Mouse (Mus musculus): ENCODE measurements around the gene Fxyd6. TPM values are rescaled to one million over a fixed set of nuclear protein-coding genes. Genes with fewer than 3 reads are reported as not detected.

Gene Fxyd6
- total RNA-seq, 2 experiments from 2014 or later: 1.5 TPM; not detected in 1

DNA sequence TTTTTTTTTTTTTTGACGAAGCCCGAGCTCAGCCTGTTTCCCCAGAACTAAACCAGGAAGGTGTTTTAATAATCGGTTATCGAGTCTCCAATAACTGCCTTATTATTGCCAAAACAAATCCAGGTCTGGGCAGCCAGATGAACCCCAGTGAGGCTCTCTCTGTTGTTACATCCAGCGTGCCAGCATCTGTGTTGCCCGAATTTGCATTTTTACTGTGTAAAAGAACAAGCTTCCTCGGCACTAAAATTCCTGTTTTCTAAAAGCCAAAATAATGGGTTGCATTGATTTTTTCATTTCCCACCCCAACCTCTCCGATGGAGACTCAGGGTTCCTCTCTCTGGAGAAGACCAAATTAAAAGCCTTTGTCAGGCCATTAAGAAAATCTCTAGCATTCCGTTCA, 63.1 kb downstream of the Fxyd6 start:
- ATAC-seq (replicated peaks; ENCODE audit: low FRiP score, low TSS enrichment, poor library complexity, severe bottlenecking): no peak

- no peak for ATAC-seq (replicated peaks; ENCODE audit: low FRiP score, low TSS enrichment, poor library complexity, severe bottlenecking)
Measured at GRCm38 (mm10) chr9:45434171-45434570, 64.2 kb downstream of the Fxyd6 start.

- no peak for ATAC-seq (replicated peaks; ENCODE audit: low FRiP score, low TSS enrichment, poor library complexity, severe bottlenecking)
Measured at GRCm38 (mm10) chr9:45439025-45439424, 69.0 kb downstream of the Fxyd6 start.

DNA sequence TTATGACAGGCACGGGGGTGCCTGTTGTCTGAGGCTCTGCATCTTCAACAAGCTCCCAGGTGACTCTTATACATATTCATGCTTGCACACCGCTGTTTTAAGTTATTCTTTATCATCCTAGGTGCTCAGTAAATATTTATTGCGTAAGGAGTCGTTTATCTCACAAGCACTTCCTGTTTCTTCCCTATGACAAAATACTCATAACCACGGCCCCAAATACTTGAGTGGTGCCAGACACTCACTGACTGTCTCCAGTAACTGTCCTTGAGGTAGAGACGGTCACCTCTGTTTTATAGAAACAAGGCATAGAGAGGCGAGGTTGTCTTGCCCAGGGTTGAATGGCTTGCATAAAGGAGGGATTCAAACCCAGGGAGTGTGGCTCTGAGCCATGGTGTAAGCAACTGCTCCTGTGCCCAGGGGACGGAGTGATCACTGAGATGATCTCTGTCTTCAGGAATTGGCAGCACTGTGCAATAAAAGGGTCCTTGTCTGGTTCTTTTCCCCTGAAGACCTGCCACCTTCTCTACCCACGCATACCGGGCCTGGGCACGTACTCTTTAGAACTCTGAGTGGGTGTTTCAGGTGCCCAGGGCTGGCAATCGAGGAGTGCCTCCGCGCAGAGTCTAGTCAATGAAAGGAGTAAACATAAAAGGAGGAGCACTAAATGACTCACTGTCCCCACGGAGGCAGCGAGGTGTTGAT, 70.2 kb downstream of the Fxyd6 start:
- no peak for ATAC-seq (replicated peaks; ENCODE audit: low FRiP score, low TSS enrichment, poor library complexity, severe bottlenecking)

GRCm38 (mm10) chr9:45444251-45444798, 74.3 kb downstream of the Fxyd6 start:
- ATAC-seq (replicated peaks; ENCODE audit: low FRiP score, low TSS enrichment, poor library complexity, severe bottlenecking): no peak

Other genes starting within 250 kb of the Fxyd6 start
- 0.22 and 1.2 TPM in 2 replicates for gene Scn4b, start 231.8 kb upstream of the Fxyd6 start, total RNA-seq (2014; fragmentation: Nextera tagmentation)
- 1.1 TPM in 1 of 2 replicates, not detected in the other for gene Scn4b, start 231.8 kb upstream of the Fxyd6 start, total RNA-seq (2017)
- not detected in 2 replicates for gene BC049352, start 188.2 kb upstream of the Fxyd6 start, total RNA-seq (2014; fragmentation: Nextera tagmentation)
- gene BC049352, start 188.2 kb upstream of the Fxyd6 start, total RNA-seq (2017): not detected in 2 replicates
- gene Tmprss4, start 166.1 kb upstream of the Fxyd6 start, total RNA-seq (2014; fragmentation: Nextera tagmentation): not detected in 2 replicates
- not detected in 2 replicates for gene Tmprss4, start 166.1 kb upstream of the Fxyd6 start, total RNA-seq (2017)
- 0.12 and 2.7 TPM in 2 replicates for gene Il10ra, start 101.0 kb upstream of the Fxyd6 start, total RNA-seq (2014; fragmentation: Nextera tagmentation)
- 0.30 and 1.4 TPM in 2 replicates for gene Il10ra, start 101.0 kb upstream of the Fxyd6 start, total RNA-seq (2017)
- gene Tmprss13, start 51.1 kb upstream of the Fxyd6 start, total RNA-seq (2014; fragmentation: Nextera tagmentation): not detected in 2 replicates
- not detected in 2 replicates for gene Tmprss13, start 51.1 kb upstream of the Fxyd6 start, total RNA-seq (2017)
- gene Fxyd2, start 29.5 kb downstream of the Fxyd6 start, total RNA-seq (2014; fragmentation: Nextera tagmentation): not detected in 2 replicates
- gene Fxyd2, start 29.5 kb downstream of the Fxyd6 start, total RNA-seq (2017): not detected in 2 replicates
- gene Dscaml1, start 56.4 kb downstream of the Fxyd6 start, total RNA-seq (2014; fragmentation: Nextera tagmentation): not detected in 2 replicates
- not detected in 2 replicates for gene Dscaml1, start 56.4 kb downstream of the Fxyd6 start, total RNA-seq (2017)

Measured in megakaryocyte-erythroid progenitor cell, adult 5-6 weeks (primary cell).